Mouse (Mus musculus): Measurements from ENCODE around the gene Thsd7b. TPM values are rescaled to one million over a fixed set of nuclear protein-coding genes. Genes with fewer than 3 reads are reported as not detected.

The Thsd7b gene
- polyA plus RNA-seq, 1 experiment from 2014 or later = 3.5 TPM

DNA sequence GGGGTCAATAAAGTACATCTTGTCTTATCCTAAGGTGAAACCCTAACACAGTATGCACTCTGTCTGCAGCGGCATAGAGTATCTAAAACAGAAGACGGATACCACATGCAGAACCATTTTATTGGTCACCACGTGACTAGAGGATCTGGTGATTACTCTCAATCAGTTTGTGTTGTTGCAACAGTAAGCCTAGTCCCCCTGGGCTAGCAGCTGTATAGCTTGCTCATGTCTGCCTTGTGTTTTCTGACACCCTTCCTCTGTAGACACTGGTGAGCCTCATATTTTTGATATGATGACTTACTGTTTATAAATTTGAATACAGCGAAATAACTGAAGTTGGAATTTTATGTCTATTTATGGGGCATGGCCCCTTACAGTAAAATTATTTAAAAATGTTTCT is 306.9 kb downstream of the Thsd7b start:
- Histone ChIP-seq H3K9me3 (replicated peaks) (no peaks in the 10 kb centered on the region), H3K4me2 (no peak overlapping the region), H3K4me1 (replicated peaks) (no peaks in the 10 kb centered on the region), H3K27me3 (replicated peaks) (no peaks in the 10 kb centered on the region), H3K4me3 (no peak overlapping the region), H3K27ac (ENCODE audit: poor library complexity, severe bottlenecking) (no peak overlapping the region), H3K36me3 (no peaks in the 10 kb centered on the region), H3K9ac (no peak overlapping the region)
- no peak for ATAC-seq (ENCODE audit: insufficient number of reproducible peaks, low FRiP score)
- WGBS = 69% methylated on average over 4 of the region's 4 CpGs

DNA sequence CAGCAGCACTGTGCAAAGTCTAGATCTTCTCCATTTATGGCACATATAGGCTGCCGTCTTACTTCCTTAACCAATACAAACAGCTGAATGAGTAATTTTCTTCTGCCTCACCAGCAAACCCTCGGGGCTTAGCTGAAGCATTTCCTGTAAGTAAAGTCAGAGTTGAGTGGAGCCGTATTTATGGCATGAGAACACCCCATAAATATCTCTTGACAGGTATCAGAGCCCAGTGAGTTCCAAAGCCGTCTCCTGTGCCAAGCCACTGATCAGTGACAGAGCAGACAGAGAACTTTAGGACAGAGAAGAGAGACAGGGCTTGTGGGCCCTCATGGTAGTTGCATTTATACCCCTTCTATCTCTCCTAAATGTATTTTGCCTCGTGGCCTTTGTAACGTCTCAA is 313.5 kb downstream of the Thsd7b start:
- Histone ChIP-seq H3K27me3 (replicated peaks) (no peaks in the 10 kb centered on the region), H3K9me3 (replicated peaks) (no peaks in the 10 kb centered on the region)
- WGBS = 60% methylated on average over 6 of the region's 6 CpGs

DNA sequence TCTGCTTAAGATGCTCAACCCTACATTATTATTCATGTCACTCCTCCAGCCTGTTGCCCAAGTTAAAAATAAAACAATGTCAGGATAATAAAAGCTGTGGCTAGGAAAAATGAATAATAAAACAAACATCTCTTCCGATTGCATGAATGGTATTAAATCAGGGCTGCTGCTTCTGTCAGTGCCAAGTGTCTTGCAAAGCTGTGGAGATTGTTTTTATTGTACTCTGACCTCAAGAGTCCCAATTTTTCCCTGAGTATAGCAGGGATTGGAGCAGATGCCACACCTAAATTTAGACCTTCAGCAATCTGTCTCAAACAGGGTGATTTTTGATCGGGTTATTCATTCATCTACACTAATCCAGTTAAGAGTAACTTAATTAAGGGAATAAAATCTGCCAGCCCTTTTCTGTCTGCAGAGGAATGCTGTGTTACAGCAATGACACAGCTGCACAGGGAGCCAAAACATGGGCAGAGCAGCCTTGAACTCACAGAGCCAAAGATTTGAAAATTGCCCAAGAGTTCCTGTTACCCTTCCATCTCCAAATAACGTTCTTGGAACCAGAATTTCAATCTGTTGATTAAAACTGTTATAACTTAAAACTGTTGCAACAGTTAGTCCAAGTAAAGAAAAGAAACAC is 316.4 kb downstream of the Thsd7b start:
- H3K9me3 ChIP-seq (replicated peaks) = no peaks in the 10 kb centered on the region
- H3K4me1 ChIP-seq (replicated peaks) = peaks cover 3% of the 10 kb centered on the region; the same call in 1 of the 2 replicates
- no peak for ATAC-seq (ENCODE audit: insufficient number of reproducible peaks, low FRiP score)
- H3K27me3 ChIP-seq (replicated peaks) = no peaks in the 10 kb centered on the region
- H3K27ac ChIP-seq (ENCODE audit: poor library complexity, severe bottlenecking) = no peak overlapping the region
- H3K4me2 ChIP-seq = no peak overlapping the region
- 77% methylated on average over 3 of the region's 3 CpGs for WGBS
- H3K36me3 ChIP-seq = no peaks in the 10 kb centered on the region
- no peak overlapping the region for H3K4me3 ChIP-seq
- H3K9ac ChIP-seq = no peak overlapping the region

More for the DNA sequence above, 313.5 kb downstream of the Thsd7b start:
- H3K9ac ChIP-seq = no peak overlapping the region
- no peak overlapping the region for H3K4me3 ChIP-seq
- no peaks in the 10 kb centered on the region for H3K36me3 ChIP-seq
- peaks cover 3% of the 10 kb centered on the region; the same call in 1 of the 2 replicates for H3K4me1 ChIP-seq (replicated peaks)
- no peak overlapping the region for H3K4me2 ChIP-seq
- H3K27ac ChIP-seq (ENCODE audit: poor library complexity, severe bottlenecking) = no peak overlapping the region
- no peak for ATAC-seq (ENCODE audit: insufficient number of reproducible peaks, low FRiP score)

DNA sequence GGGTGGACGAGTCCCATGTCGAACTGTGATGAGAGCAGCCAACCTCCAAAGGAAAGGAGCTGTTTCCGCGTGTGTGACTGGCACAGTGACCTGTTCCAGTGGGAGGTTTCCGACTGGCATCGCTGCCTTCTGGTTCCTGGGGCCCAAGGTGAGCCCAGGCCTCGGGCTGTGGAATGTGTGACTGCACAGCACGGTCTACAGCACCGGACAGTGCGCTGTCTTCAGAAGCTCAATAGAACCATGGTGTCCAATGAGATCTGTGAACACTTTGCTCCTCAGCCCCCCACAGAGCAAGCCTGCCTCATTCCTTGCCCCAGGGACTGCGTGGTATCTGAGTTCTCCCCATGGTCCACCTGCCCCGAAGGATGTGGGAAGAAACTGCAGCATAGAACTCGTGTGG is 322.3 kb downstream of the Thsd7b start:
- 81% methylated on average over 13 of the region's 13 CpGs for WGBS
- no peak for ATAC-seq (ENCODE audit: insufficient number of reproducible peaks, low FRiP score)
- Histone ChIP-seq H3K9me3 (replicated peaks) (no peaks in the 10 kb centered on the region), H3K4me1 (replicated peaks) (no peaks in the 10 kb centered on the region), H3K36me3 (no peaks in the 10 kb centered on the region), H3K27me3 (replicated peaks) (no peaks in the 10 kb centered on the region), H3K27ac (ENCODE audit: poor library complexity, severe bottlenecking) (no peak overlapping the region), H3K4me3 (no peak overlapping the region), H3K4me2 (no peak overlapping the region), H3K9ac (no peak overlapping the region)

DNA sequence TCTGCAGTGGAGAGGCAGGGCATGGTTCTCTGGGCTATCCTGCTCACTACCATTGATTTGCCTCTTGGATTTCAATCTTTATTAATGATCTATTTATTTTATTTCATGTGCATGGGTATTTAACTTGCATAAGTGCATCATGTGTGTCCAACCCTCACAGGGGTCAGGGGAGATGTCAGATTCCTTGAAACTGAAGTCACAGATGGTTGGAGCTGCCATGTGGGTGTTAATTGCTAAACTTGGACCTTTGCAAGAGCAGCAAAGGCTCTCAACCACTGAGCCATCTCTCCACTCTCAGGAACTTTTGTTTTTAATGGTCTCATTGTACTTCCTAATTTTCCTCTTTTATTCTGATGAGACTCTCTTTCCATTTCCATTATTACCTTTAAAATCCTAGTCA is 327.8 kb downstream of the Thsd7b start:
- no peaks in the 10 kb centered on the region for H3K27me3 ChIP-seq (replicated peaks)
- no peak for ATAC-seq (ENCODE audit: insufficient number of reproducible peaks, low FRiP score)
- H3K4me1 ChIP-seq (replicated peaks) = no peaks in the 10 kb centered on the region
- H3K4me3 ChIP-seq = no peak overlapping the region
- no peak overlapping the region for H3K4me2 ChIP-seq
- H3K36me3 ChIP-seq = no peaks in the 10 kb centered on the region
- no peaks in the 10 kb centered on the region for H3K9me3 ChIP-seq (replicated peaks)
- H3K27ac ChIP-seq (ENCODE audit: poor library complexity, severe bottlenecking) = no peak overlapping the region
- H3K9ac ChIP-seq = no peak overlapping the region

DNA sequence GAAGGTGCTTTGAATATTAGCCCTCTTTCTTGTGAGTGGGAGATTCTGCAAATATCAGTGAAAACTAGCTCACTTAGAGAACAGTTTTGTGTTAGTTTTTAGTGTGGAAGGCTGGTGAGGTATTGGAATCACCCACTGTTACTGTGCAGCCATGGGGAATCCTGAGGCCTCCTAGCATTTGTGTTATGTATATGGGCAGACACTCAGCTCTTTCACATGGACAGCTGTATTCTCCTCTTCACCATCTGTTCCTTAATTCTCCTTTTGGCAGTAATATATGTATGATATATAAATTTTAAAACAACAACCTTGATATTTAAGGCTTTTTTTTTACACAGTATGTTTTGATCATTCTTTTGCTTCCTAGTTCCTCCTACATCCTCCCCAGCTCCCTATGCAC is 329.2 kb downstream of the Thsd7b start:
- Histone ChIP-seq H3K9ac (no peak overlapping the region), H3K4me1 (replicated peaks) (no peaks in the 10 kb centered on the region), H3K27ac (ENCODE audit: poor library complexity, severe bottlenecking) (no peak overlapping the region), H3K36me3 (no peaks in the 10 kb centered on the region), H3K27me3 (replicated peaks) (no peaks in the 10 kb centered on the region), H3K9me3 (replicated peaks) (no peaks in the 10 kb centered on the region), H3K4me2 (no peak overlapping the region), H3K4me3 (no peak overlapping the region)
- ATAC-seq (ENCODE audit: insufficient number of reproducible peaks, low FRiP score) = no peak

DNA sequence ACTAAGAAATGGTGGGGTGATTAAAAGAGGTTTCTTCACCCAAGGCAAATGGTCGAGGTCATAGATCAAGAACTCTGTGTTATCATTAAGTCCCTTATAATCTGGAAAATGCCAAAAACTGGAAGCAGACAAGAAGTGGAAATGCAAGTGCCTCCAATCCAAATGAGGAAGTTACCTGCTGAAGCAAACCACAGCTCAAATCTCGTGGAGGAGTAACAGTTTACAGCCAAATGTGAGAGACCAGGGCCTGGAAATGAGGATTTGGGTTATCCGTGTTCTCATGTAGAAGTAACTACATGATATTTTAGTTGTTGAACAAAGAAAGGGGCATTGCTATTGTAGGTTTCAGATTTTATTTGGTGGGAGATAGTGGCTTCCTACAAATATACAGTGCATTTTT is 335.3 kb downstream of the Thsd7b start:
- Histone ChIP-seq H3K4me2 (no peak overlapping the region), H3K36me3 (no peaks in the 10 kb centered on the region), H3K4me1 (replicated peaks) (no peaks in the 10 kb centered on the region), H3K4me3 (no peak overlapping the region), H3K27ac (ENCODE audit: poor library complexity, severe bottlenecking) (no peak overlapping the region), H3K9me3 (replicated peaks) (0 out of 2 replicates have a peak, but pooled peaks cover 2% of the 10 kb centered on the region), H3K9ac (no peak overlapping the region), H3K27me3 (replicated peaks) (no peaks in the 10 kb centered on the region)
- ATAC-seq (ENCODE audit: insufficient number of reproducible peaks, low FRiP score) = no peak
- WGBS = 58% methylated on average over 3 of the region's 3 CpGs

DNA sequence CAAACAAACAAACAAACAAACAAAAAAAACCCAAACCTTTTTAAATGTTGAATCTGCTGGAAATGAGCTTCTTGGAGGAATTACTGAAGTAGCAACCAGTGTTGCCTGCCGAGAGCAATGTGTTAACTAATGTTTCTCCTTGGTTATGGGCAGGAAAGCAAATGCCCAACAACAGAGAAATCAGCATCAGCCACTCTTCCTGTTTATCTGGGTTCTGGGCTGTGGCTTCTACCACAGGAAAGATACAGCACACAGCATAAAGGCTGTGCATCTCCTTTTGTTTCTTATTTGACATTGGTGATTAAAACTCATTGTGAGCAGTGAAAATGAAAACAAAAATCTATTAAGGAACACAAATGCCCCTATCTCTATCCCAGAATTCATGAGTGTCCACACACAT is 343.0 kb downstream of the Thsd7b start:
- H3K4me1 ChIP-seq (replicated peaks) = no peaks in the 10 kb centered on the region
- no peak overlapping the region for H3K4me2 ChIP-seq
- H3K4me3 ChIP-seq = no peak overlapping the region
- WGBS = 44% methylated on average over 1 of the region's 1 CpGs
- no peaks in the 10 kb centered on the region for H3K27me3 ChIP-seq (replicated peaks)
- 0 out of 2 replicates have a peak, but pooled peaks cover 2% of the 10 kb centered on the region for H3K9me3 ChIP-seq (replicated peaks)
- no peaks in the 10 kb centered on the region for H3K36me3 ChIP-seq
- no peak overlapping the region for H3K9ac ChIP-seq
- no peak for ATAC-seq (ENCODE audit: insufficient number of reproducible peaks, low FRiP score)
- H3K27ac ChIP-seq (ENCODE audit: poor library complexity, severe bottlenecking) = no peak overlapping the region

DNA sequence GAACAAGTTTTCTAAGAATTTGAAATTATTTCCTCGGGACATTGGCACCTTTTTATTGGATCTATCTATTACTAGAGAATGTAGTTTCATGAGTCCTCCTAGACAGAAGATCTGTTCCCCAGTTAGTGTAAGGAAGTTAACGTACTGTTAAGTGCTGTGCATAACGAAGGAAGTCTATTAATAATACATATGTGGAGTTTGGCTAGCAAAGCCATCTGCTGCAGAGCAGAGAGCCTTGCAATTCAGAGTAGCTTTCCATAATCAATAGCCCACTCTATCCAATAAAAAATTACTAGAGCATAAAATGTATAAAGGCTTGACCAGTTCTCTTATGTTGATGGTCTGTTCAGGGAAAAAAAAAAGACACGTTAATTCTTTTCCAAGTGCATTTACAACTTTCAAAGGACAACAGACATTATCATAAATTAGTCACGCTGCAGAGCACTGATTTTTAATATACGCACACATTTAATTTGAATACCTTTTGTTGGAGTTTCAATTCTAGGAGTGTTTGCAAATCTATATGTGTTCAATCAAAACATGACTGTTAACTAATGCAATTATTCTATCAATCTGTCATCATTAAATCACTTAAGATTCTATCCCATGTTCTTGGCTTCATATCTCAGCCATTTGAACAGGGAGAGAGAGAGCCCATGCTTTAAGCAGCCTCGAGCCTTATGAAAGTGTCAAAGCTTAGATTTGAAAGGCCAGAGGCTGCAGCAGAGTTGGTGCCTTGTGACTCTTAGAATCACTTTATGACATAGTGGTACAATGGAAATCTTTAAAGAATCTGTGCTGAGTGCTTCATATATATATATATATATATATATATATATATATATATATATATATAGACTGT is 346.6 kb downstream of the Thsd7b start:
- no peak overlapping the region for H3K4me2 ChIP-seq
- no peak overlapping the region for H3K4me3 ChIP-seq
- no peaks in the 10 kb centered on the region for H3K9me3 ChIP-seq (replicated peaks)
- H3K9ac ChIP-seq = no peak overlapping the region
- 83% methylated on average over 7 of the region's 7 CpGs for WGBS
- H3K36me3 ChIP-seq = no peaks in the 10 kb centered on the region
- H3K4me1 ChIP-seq (replicated peaks) = no peaks in the 10 kb centered on the region
- H3K27ac ChIP-seq (ENCODE audit: poor library complexity, severe bottlenecking) = no peak overlapping the region
- no peak for ATAC-seq (ENCODE audit: insufficient number of reproducible peaks, low FRiP score)
- H3K27me3 ChIP-seq (replicated peaks) = no peaks in the 10 kb centered on the region

DNA sequence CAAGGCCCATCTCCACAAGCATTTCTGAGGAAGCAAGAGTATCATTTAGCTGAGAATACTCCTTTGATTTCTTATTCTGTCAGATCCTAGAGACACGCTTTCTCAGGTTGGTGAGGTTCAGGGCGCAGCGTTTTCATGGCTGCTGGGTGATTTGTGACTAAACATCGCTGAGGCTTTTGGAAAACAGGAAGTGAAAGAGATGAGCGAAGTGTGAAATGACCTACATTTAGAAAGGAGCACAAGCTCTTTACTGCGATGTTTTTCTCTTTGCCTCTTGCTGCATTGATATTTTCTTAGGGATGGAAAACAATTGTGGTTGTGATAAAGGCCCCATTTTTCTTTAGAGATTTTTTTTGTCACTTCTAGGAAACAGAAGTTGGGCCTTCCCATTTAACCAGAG is 351.4 kb downstream of the Thsd7b start:
- no peak overlapping the region for H3K9ac ChIP-seq
- ATAC-seq (ENCODE audit: insufficient number of reproducible peaks, low FRiP score) = no peak
- no peaks in the 10 kb centered on the region for H3K9me3 ChIP-seq (replicated peaks)
- no peak overlapping the region for H3K4me3 ChIP-seq
- H3K4me1 ChIP-seq (replicated peaks) = no peaks in the 10 kb centered on the region
- 66% methylated on average over 6 of the region's 6 CpGs for WGBS
- no peak overlapping the region for H3K4me2 ChIP-seq
- no peak overlapping the region for H3K27ac ChIP-seq (ENCODE audit: poor library complexity, severe bottlenecking)
- no peaks in the 10 kb centered on the region for H3K36me3 ChIP-seq
- H3K27me3 ChIP-seq (replicated peaks) = no peaks in the 10 kb centered on the region

DNA sequence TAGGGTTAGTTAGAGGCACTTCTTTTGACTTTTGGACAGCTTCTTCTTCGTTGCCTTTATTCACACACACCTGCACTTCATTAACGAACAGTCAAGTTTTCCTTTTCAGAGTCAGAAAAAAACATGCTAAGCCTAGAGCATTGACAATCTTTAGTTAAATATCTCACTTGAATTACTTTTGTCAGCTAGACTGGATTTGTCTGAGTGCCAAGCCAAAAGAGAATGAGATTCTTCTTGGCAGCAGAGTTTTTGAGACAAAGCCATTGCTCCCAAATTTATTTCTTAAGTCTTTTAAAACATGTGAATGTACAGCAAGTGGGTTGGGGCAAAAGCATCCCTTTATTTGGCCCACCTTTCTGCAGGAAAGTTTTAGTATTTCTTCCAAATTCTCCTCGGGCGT is 362.0 kb downstream of the Thsd7b start:
- Histone ChIP-seq H3K36me3 (no peaks in the 10 kb centered on the region), H3K4me1 (replicated peaks) (no peaks in the 10 kb centered on the region), H3K4me2 (no peak overlapping the region), H3K9ac (no peak overlapping the region), H3K4me3 (no peak overlapping the region), H3K27ac (ENCODE audit: poor library complexity, severe bottlenecking) (no peak overlapping the region), H3K27me3 (replicated peaks) (no peaks in the 10 kb centered on the region), H3K9me3 (replicated peaks) (no peaks in the 10 kb centered on the region)
- WGBS = 74% methylated on average over 4 of the region's 4 CpGs
- ATAC-seq (ENCODE audit: insufficient number of reproducible peaks, low FRiP score) = no peak

All from heart, embryonic 12.5 days (tissue).